Mouse (Mus musculus): ENCODE data around the gene Thrap3.
"Not testable (repeated sequence)": the region's sequence is repeated elsewhere in the genome, so short reads cannot be mapped to it uniquely, and the experiment has no call there.

Gene Thrap3

DNA sequence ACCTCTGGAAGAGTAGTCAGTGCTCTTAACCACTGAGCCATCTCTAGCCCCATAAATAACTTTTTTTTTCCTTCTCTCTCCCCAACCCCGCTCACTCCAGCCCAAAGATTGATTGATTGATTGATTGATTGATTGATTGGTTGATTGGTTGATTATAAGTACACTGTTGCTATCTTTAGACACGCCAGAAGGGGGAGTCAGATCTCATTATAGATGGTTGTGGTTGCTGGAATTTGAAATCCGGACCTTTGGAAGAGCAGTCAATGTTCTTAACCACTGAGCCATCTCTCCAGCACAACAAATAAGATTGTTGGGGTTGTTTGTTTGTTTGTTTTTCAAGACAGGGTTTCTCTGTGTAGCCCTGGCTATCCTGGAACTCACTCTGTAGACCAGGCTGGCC lies 17.0 kb upstream of the Thrap3 start:
- DNase-seq (ENCODE audit: low spot score) = not testable (repeated sequence)

DNA sequence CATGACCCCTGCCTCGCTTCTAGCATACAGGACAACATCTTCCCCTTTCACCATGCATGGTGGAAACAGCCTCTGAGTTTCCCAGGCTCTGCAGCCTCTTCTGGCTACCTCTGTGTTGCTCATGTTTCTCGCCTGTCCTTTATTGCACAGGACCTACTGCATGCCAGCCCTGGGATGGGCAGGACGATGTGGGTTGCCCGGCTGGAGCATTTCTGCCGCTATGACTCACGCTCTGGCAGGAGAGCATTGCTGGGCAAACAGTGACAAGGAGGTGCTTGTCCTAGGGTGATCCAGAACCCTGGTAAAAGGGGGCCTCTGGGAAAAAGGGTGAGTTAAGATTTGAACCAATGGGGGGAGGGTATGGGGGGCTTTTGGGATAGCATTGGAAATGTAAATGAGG lies 15.2 kb upstream of the Thrap3 start:
- no peak for DNase-seq (ENCODE audit: low spot score)

DNA sequence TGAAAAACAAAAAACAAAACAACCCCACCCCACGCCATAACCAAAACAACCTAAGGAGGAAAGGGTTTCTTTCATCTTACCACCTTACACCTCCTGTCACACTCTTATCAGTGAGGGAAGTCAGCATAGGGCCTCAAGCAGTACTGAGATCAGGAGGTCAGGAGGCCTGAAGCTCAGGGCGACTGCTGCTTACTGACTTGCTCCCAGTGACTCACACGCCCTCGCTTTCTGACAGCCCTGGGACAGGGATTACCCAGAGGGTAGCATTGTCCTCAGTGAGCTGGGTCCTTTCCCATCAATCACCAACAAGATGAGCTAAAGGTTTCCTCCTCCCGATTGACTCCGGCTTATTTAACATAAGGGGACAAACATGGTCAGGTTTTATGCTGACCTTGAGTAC lies 4.5 kb upstream of the Thrap3 start:
- DNase-seq (ENCODE audit: low spot score) = no peak

GRCm38 (mm10) chr4:126205386-126205785 lies 2.8 kb upstream of the Thrap3 start:
- DNase-seq (ENCODE audit: low spot score) = no peak

GRCm38 (mm10) chr4:126204661-126205230 lies 2.2 kb upstream of the Thrap3 start:
- DNase-seq (ENCODE audit: low spot score) = no peak

DNA sequence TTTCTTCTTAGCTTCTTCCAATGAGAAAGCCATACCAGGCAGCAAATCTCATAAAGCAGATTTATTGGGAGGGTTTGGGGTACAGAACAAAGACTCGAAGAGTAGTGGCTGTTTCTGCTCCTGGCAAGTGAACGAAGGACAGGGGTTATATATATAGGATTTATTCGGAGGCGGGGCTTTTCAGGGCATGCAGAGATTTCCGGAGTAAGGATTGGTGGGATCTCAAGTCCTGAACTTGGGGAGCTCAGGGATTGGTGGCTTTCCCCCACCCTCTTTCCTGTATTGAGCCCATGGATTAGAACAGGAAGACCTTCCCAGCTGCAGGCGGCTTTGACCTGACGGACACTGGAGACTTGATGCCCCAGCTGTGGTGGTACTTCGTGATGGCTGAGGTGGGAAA lies 1.5 kb upstream of the Thrap3 start:
- DNase-seq (ENCODE audit: low spot score) = no peak

DNA sequence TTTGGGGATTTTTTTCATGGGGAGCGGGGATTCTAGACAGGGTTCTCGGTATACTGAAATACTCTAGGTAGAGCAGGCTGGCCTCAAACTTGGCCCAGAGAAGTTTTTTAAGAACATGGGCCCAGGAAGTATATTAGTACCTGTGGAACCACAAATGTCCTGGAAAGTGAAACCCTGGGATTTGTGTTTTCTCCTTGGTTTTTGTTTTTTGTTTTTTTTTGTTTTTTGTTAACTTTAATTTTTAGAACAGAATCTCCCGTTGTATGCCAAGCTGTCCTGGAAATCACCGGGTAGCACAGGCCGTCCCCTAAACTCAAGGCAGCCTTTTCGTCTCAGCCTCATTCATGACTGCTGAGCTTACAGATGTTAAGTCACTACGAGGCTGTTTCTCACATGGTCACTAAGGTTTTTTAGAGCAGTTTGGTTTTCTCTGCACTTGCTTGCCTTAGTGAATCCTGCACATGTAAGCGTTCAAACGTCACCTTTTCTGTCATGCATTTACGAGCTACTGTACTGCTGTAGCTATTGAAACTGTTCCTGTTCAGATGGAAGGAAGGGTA lies 856 bp upstream of the Thrap3 start:
- DNase-seq (ENCODE audit: low spot score) = peak; percentile 18

DNA sequence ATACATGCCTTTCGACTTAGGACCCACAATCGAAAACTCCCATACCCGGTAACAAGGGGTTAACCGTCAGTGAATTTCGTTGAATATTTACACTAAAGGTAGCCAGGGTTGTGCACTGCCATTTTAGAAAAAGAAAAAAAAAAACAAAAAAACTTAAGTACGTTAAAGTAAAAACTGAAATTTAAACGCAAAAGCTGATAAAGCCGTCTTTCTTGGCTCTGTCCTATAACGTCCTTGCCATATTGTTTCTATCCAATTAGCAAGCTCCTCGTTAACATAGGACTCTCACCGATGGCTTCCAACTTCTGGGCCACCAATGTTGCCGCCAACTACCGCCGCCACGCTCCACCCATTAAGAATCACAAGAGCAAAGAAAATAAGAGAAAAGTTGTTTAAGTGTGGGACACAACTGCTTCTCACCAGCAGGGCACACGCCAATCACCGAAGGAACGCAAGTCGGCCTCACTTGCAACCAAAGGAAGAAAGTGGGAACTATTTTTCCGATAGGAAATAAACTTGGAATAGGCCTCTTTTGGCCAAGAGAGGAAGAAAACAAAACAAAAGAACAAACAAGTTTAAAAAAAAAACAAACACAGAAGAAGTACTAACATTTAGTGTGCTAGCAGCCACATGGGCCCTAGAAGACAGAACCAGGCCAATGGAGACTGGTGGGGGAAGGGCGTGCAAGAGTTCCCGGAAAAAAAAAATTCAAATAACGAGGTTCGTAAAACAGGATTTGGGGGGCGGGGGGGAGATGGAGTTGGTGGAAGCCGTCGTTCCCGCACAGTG lies 852 bp downstream of the Thrap3 start:
- peak; percentile 70 for DNase-seq (ENCODE audit: low spot score)

DNA sequence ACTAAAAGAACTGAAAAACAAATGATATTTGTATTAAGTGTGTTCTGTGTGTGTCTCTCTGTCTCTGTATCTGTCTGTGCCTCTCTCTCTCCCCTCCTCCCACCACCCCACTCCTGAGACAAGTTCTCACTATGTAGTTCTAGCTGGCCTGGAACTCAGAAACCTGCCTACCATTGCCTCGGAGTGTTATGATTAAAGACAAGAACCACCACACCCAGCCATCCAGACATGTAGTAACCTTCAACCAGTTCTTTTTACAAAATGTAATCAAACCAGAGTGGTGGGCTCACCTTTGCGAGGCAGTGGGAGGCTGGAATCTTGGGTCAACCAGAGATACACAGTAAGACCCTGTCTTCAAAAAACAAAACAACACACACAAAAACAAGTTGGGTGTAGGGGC lies 1.9 kb downstream of the Thrap3 start:
- no peak for DNase-seq (ENCODE audit: low spot score)

GRCm38 (mm10) chr4:126200036-126200435 lies 2.5 kb downstream of the Thrap3 start:
- DNase-seq (ENCODE audit: low spot score) = no peak

DNA sequence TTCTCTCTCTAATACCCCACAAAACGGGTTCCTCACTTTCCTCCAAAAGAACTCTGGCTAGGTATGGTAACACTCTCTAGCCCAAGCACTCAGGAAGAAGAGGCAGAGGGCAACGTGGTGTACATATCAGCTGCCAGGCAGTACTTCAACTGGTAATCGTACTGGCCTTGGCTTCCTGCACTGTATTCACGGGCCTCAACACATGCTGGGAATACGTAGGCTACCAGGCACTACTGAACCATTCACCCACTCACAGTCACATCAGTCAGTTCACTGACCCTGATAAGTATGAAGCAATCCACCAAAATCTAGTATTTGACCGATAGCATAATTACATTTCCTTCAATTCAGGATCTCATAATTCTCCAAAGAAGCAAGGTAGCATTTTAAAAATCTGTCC lies 3.0 kb downstream of the Thrap3 start:
- no peak for DNase-seq (ENCODE audit: low spot score)

- DNase-seq (ENCODE audit: low spot score) = no peak
Measured at GRCm38 (mm10) chr4:126197485-126197884, 5.1 kb downstream of the Thrap3 start.

DNA sequence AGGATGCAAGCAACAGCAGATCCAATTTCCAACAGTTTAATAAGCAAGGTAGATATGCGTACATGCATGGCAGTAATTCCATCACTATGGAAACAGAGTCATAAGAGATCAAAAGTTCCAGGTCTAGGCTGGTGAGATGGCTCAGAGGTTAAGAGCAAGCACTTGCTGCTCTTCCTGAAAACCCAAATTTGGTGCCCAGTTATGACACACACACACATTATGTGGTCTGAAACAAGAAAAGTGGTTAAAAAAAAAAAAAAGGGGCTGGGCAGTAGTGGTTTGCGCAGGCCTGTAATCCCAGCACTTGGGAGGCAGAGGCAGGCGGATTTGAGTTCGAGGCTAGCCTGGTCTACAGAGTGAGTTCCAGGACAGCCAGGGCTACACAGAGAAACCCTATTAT lies 7.6 kb downstream of the Thrap3 start:
- DNase-seq (ENCODE audit: low spot score) = no peak

GRCm38 (mm10) chr4:126194216-126194615 lies 8.3 kb downstream of the Thrap3 start:
- no peak for DNase-seq (ENCODE audit: low spot score)

- no peak for DNase-seq (ENCODE audit: low spot score)
Measured at GRCm38 (mm10) chr4:126190636-126191035, 11.9 kb downstream of the Thrap3 start.

DNA sequence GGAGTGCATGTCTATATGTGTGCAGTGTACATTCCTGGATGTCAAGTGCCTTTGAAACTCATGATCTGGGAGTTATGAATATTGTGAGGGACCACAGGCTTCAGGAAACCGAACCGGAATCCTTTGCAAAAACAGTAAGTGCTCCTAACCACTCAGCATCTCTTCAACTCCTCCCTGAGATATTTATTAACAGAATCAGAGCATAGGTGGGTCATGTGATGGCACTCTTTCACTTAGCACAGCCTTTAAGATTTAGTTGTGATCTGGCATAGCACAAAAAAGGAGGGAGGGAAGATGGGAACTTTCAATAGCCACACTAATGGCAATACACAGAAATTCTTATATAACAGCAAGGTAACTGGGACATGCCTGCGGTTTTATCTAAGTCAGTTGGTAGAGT lies 15.5 kb downstream of the Thrap3 start:
- no peak for DNase-seq (ENCODE audit: low spot score)

GRCm38 (mm10) chr4:126183034-126183433 lies 19.5 kb downstream of the Thrap3 start:
- no peak for DNase-seq (ENCODE audit: low spot score)

GRCm38 (mm10) chr4:126181170-126181957 lies 21.2 kb downstream of the Thrap3 start:
- DNase-seq (ENCODE audit: low spot score) = peak; percentile 60

GRCm38 (mm10) chr4:126175980-126176379 lies 26.6 kb downstream of the Thrap3 start:
- DNase-seq (ENCODE audit: low spot score) = not testable (repeated sequence)

DNA sequence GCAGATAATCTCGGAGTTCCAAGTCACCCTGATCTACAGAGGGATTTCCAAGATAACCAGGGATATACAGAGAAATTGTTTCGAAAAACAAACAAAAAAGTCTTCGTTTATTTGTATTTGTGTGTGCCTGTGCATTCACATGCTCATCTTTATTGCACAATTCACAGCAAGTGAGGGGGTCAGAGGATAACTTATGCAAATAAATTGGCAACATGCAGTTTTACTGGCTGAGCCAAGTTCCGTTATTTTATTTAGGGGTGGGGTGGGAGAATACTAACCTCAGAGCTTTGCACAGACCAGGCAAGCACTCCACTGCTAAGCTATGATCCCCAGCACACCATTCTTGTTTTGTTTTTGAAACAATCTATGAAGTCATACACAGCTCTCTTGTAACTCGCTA lies 28.8 kb downstream of the Thrap3 start:
- DNase-seq (ENCODE audit: low spot score) = no peak

DNA sequence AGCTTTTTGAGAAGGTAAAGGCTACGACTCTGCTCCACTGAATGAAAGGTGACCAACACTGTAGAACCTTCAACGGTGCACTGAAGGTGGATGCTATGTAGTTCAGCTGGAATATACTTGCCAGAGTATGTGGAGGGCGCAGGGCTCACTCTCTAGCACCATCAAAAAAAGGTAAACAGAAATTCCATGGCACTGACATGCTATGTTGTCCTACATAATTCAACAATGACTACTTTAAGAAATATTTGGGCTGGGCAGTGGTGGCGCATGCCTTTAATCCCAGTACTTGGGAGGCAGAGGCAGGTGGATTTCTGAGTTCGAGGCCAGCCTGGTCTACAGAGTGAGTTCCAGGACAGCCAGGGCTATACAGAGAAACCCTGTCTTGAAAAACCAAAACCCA lies 31.8 kb downstream of the Thrap3 start:
- not testable (repeated sequence) for DNase-seq (ENCODE audit: low spot score)

GRCm38 (mm10) chr4:126168851-126169250 lies 33.7 kb downstream of the Thrap3 start:
- no peak for DNase-seq (ENCODE audit: low spot score)

- no peak for DNase-seq (ENCODE audit: low spot score)
Measured at GRCm38 (mm10) chr4:126166084-126166483, 36.5 kb downstream of the Thrap3 start.

Data from MN1 (cell line).